Mouse (Mus musculus) gastrocnemius, adult 2 months (tissue): ENCODE results near the gene Sdhb. TPM values are rescaled to one million over a fixed set of nuclear protein-coding genes. Genes with fewer than 3 reads are reported as not detected.

Experiments used
- DNase-seq: peaks from one replicate; pipeline ENCODE4 v3.0.0; 2022
- H3K27ac ChIP-seq: fragments of 200-600 bp; 2 replicates; pipeline ENCODE4 v1.8.1; 2022; ENCODE audit warnings: mild to moderate bottlenecking
- H3K4me3 ChIP-seq: fragments of 200-600 bp; 2 replicates; pipeline ENCODE4 v1.8.1; 2022; ENCODE audit warnings: mild to moderate bottlenecking, moderate library complexity
- CTCF ChIP-seq: fragments of 200-600 bp; IDR thresholded peaks from 2 replicates; pipeline ENCODE4 v1.8.1; 2022; ENCODE audit warnings: antibody characterized with exemption, mild to moderate bottlenecking, moderate library complexity
- intact Hi-C: fragments of 180-260 bp; cut with DNase I; formaldehyde crosslinking; loops from one replicate; pipeline ENCODE4 v1.15.1; 2025
- total RNA-seq, 2 experiments: library from RNA; stranded (reverse); gene quantifications; 2 replicates each; pipeline ENCODE4 v1.2.3; 2021

The Sdhb gene
- total RNA-seq, 2 experiments from 2014 or later = 483 to 898 TPM

DNA sequence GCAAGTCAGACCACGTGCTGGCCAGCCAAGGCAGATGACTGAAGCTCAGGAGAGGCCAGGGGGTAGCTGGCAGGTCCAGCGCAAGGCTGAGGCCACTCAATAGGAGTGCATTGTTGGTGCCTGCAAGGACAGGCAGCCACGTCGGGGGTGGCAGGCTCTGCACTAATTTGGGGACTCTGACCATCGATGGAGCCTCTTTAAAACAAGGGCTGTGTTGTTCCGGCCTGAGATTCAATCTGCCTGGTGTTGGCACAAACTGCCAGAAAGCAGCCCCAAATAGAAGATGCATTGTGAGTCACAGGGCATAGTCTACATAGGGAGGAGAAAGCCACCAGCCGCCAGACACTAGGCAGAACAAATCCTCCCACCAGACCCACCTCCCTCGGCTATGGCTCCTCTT, 31.3 kb upstream of the Sdhb start:
- TF ChIP-seq CTCF = no peak
- no peak for DNase-seq
- intact Hi-C loops = loop anchor here (2.0 kb wide), 1 partner anchor 27 kb away; no protein-coding TSS in a partner anchor
- Histone ChIP-seq H3K4me3 (no peak overlapping the region), H3K27ac (peak overlapping the region; percentile 90)

DNA sequence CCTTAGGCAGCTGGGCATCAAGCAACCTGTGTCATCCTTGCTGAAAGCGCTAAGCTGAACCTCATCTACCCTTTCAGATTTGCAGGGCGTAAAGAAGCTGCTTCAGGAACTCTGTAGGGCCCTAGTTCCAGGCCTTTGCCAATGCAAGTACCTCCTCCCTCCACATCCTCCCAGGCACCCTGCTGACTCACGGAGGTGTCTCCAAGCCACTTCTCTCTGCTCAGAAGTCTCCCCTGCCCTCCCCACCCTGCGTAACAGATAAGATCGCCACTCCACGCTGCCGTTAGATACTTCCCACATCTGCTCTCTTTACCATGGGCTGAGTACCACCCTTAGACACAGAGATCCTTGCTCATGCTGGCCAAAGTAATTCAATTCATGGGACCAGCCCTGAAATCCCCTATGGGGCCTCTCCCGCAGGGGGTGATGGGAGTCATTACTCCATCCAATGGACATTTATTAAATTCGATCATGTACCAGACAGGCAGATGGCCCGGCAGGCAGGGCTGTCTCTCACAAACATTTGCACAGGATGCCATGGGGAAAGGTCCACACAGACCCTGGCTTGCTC, 30.0 kb upstream of the Sdhb start:
- intact Hi-C loops = no loop called here
- peak overlapping the region; percentile 90 for H3K27ac ChIP-seq
- H3K4me3 ChIP-seq = no peak overlapping the region
- DNase-seq = peak; percentile 13
- no peak for TF ChIP-seq CTCF

DNA sequence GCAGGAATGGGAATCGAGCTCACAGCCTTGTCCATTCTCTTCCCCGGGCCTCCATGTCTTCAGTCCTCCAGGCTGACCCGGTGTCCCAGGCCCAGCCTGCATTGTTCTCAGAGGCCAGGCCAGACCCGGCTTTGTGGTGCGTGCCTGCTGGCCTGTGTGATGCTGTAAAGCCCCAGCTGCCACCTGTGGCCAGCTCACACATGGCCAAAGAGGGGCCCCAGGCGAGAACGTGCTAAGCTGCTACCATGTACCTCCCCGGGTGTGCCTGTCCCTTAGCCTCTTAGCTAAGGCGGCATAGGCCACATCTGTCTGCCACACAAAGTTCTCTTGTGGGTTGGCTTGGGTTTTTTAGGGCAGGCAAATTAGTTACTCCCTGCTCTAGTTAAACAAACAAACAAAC, 25.4 kb upstream of the Sdhb start:
- Histone ChIP-seq H3K27ac (no peak overlapping the region), H3K4me3 (no peak overlapping the region)
- intact Hi-C loops = no loop called here
- DNase-seq = peak; percentile 11
- TF ChIP-seq CTCF = no peak

DNA sequence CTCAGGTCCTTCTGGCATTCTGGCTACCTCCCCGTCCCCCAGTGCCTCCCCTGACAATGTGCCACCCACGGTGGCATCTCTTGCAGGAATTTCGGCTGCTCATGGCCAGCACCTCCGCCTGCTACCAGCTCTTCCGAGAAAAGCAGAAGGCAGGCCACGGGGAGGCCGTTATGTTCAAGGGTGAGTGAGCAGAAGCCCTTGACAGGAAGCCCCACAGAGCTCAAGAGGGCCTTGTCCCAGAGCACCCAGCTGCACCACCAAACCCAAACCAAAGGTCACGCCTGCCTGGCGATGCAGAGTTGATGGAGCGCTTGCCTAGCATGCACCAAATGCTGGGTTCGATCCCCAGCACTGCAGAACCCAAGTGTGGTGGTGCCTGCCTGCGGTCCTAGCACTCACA, 16.6 kb upstream of the Sdhb start:
- peak; percentile 11 for DNase-seq
- no peak overlapping the region for H3K4me3 ChIP-seq
- H3K27ac ChIP-seq = no peak overlapping the region
- no peak for TF ChIP-seq CTCF
- intact Hi-C loops = no loop called here

DNA sequence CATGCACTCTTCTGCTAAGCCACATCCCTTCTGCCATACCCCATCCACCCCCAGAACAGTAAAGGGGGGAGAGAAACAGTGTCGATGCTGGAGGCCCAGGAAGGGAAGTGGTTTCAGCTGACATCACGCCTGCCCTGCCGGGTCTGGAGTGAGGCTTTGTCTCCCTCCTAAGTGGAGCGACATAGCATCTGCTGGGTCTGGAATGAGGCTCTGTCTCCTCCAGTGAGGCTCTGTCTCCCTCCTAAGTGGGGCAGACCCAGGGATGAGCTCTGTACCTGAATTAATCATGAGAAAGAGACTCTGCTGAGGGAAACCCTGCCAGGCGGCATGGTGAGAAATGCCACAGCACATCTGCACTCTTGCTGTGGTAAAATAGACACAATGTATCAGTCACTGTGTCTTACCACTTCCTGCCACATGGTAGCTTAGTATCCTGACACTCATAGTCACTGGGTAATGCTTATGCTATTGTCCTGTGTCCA, 16.0 kb upstream of the Sdhb start:
- peak; percentile 17 for DNase-seq
- Histone ChIP-seq H3K4me3 (no peak overlapping the region), H3K27ac (no peak overlapping the region)
- TF ChIP-seq CTCF = no peak
- intact Hi-C loops = no loop called here

DNA sequence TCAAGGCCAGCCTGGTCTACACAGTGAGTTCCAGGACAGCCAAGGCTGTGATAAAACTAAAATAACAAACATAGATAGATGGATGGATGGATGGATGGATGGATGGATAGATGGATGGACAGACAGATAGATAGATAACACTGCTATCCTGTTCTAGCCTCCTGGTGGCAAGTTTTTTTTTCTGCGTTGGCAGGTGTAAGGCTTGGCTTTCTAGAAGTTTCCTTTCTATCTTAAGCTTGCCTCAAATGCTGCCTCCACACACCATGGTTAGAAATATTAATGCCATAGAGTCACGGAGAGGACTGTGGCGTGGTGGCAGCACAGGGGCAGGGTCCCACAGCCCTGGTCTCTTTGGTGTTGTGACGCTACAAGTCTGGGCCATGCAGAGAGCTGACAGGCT, 15.4 kb upstream of the Sdhb start:
- no peak overlapping the region for H3K27ac ChIP-seq
- no peak overlapping the region for H3K4me3 ChIP-seq
- DNase-seq = no peak
- TF ChIP-seq CTCF = no peak
- intact Hi-C loops = no loop called here

DNA sequence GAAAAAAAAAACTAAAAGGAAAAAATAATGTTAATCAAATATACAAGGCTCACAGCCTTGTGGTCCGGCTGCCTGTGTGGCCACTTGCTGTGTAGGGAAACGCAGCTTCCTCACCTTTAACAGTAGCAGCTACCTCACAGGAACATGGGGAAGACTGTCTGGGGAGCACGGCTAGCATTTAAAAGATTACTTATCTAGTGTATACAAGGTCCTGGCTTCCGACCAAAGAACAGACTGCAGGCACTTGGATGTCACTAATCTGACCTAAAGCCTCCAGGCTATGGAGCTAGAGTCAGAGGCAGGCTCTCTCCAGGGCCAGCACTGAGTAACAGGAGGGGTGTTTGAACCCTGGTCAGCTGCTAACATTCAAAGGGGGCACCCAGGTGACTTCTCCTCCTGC, 15.0 kb upstream of the Sdhb start:
- peak; percentile 5 for DNase-seq
- Histone ChIP-seq H3K27ac (no peak overlapping the region), H3K4me3 (no peak overlapping the region)
- TF ChIP-seq CTCF = no peak
- intact Hi-C loops = no loop called here

DNA sequence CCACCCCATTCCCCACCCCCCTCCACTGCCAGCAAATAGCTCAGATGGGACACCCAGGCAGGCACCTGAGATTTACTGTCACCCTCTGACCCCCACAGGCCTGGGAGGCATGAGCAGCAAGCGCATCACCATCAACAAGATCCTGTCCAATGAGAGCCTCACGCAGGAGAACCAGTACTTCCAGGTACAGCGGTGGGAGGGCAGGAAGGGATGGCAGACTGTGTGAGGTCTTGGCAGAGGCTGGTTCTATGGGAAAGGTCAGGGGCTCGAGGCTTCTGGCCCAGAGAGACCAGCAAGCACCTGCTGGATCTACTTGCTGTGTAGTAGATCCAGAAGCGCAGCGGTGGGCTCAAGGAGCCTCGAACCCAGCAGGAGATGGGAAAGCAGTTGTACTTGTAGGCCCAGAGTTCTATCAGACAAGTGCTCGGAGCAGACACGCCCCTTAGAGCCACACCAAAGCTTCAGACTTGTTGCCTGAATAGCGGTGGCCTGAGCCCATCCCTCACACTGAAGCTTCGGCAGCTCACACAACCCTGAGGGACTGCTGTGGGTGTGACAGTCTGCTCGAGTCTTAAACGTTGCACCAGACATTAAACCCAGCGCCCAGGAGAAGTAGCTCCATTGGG, 14.3 kb upstream of the Sdhb start:
- DNase-seq = peak; percentile 15
- intact Hi-C loops = no loop called here
- no peak for TF ChIP-seq CTCF
- H3K27ac ChIP-seq = no peak overlapping the region
- no peak overlapping the region for H3K4me3 ChIP-seq

DNA sequence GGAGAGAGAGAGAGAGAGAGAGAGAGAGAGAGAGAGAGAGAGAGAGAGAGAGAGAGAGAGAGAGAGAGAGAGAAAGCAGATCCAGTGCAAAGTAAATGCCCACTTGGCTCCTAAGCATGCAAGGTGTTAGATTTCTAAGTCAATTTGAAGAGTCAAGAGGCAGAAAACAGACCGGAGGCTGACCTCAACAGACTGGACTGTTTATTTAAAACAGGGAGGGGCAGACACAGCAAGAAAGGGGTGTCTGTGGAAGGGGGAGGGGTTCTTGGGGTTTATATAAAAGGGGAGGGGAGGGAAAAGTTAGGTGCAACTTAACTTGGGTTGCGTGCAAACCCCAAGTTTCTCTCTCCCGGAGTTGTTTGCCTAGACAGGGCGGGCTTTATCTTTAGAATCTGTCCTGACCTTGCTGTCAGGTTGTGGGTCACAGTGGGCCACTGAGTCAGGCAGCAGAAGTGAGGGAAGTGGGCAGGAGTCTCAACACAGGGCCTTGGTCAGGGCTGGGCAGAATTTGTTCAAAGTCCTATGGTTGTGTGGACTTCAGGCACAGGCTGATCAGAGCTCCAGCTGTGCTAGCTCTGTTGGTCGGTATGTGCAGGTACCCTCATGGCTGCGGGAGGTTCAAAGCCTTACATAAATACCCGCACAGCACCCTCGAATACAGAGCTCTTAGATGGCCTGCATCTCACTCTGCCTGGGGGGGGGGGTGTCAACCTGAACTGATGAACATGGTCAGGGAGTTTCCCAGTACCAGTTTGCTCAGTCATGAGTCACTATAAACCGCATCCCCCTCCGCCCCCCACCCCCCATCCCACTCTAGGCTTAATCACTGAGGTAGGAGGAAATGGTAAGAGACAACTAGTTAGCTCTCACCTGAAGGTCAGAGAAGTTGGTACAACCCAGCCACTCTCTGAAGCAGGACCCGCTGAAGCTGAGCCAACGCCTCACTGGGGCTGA, 13.2 kb upstream of the Sdhb start:
- TF ChIP-seq CTCF = no peak
- Histone ChIP-seq H3K27ac (no peak overlapping the region), H3K4me3 (no peak overlapping the region)
- peak; percentile 6 for DNase-seq
- intact Hi-C loops = no loop called here

DNA sequence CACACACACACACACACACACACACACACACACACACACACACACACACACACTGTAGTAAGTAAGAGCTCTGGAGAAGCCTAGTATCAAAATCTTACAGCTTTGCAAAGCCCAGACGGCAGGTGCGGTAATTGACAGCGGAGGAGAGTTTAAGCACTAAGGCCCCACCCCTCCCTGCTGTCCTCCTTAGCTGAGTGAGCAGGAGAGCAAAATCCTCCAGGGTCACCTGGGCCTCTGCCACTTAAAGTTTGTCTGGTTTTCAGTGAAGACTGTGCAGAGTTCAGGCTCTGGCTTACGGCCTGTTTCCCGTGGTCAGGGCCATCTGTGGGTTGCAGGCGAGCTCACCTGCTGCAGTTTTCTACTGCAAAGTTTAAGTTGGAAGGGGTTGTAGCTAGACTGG, 12.5 kb upstream of the Sdhb start:
- intact Hi-C loops = no loop called here
- H3K4me3 ChIP-seq = no peak overlapping the region
- H3K27ac ChIP-seq = no peak overlapping the region
- peak; percentile 13 for DNase-seq
- TF ChIP-seq CTCF = no peak

DNA sequence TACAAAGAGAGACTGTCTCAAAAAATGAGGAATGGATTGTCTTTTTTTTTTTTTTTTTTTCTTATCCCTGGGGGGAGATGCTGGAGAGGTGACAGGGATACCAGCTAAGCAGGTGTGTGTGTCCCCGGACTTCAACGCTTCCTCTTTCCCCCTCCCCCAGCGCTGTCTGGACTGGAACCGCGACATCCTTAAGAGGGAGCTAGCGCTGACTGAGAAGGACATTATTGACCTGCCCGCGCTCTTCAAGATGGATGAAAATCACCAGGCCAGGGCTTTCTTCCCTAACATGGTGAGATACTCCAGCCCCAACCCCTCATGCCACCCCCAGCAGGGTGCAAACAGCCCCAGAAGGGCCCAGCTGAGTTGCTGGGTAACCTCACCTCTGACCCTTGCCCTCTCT, 12.0 kb upstream of the Sdhb start:
- intact Hi-C loops = no loop called here
- H3K4me3 ChIP-seq = no peak overlapping the region
- no peak for TF ChIP-seq CTCF
- no peak overlapping the region for H3K27ac ChIP-seq
- DNase-seq = no peak

DNA sequence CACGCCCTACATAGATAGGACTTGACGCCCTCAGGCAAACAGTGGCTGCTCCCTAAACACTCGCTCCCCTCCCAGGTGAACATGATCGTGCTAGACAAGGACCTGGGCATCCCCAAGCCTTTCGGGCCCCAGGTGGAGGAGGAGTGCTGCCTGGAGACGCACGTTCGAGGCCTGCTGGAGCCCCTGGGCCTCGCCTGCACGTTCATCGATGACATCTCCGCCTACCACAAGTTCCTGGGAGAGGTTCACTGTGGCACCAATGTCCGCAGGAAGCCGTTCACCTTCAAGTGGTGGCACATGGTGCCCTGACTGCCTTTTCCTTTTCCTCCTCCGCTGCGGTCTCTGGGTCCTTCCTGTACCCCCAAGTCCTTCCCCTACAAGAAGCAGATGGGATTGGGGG, 11.4 kb upstream of the Sdhb start:
- peak; percentile 11 for DNase-seq
- H3K27ac ChIP-seq = no peak overlapping the region
- no peak for TF ChIP-seq CTCF
- intact Hi-C loops = no loop called here
- no peak overlapping the region for H3K4me3 ChIP-seq

DNA sequence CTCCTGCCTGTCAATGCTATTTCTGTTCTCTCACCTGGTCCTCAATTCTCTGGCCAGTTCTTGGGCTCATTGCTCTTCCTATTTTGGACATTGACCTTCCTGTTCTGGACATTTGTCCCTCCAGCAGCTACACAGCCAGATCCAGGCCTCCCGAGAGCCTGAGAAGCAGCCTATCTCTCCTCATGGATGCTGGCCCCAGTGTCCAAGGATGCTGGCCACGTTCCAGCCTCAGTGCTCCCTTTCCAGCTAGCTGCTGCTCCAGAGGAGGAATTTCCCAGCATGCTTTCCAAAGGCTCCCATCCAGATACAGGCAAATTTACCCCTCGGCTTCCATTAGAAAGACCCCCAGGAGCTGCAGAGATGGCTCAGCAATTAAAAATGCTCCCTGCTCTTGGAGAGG, 10.4 kb upstream of the Sdhb start:
- TF ChIP-seq CTCF = no peak
- no peak overlapping the region for H3K27ac ChIP-seq
- intact Hi-C loops = no loop called here
- no peak overlapping the region for H3K4me3 ChIP-seq
- DNase-seq = peak; percentile 55
